Mouse (Mus musculus) spleen, adult 2 months (tissue): ENCODE measurements around the gene Ier5.

Source experiments
- CTCF ChIP-seq: fragments of 200-500 bp; IDR thresholded peaks from 2 replicates; pipeline ENCODE4 v1.5.1; 2011; ENCODE audit warnings: mild to moderate bottlenecking, inconsistent platforms; ENCODE audit not compliant: insufficient read depth, insufficient read length, insufficient replicate concordance; ENCODE audit errors: extremely low read depth
- POLR2A ChIP-seq: fragments of 200-500 bp; IDR thresholded peaks from 2 replicates; pipeline ENCODE4 v1.6.1; 2011; ENCODE audit warnings: low read depth, low read length, inconsistent platforms

DNA sequence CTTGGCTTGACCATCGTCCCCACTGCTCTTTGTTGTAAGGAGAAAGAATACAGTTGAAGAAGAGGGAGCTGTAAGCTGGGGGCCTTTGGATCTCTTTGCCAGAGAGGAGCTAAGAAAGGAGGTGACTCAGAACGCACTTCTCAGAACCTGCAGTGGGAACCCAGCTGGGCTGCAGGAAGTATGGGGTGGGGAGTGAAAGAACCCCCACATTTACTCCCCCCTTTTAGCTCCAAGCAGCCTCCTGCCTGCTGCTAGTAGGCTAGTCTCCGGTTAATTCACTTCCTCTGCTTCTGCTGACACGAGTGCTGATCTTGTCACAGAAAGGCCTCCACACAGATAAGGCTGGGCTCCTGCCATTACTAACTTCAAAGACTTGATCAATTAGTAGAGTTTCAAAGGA lies 12.5 kb downstream of the Ier5 start:
- TF ChIP-seq CTCF: no peak
- TF ChIP-seq POLR2A: no peak
